Mouse (Mus musculus): ENCODE results near the gene Gm20489.
A peak's percentile ranks its signal among the peaks of the same experiment; 100 is the strongest.

Gene Gm20489

DNA sequence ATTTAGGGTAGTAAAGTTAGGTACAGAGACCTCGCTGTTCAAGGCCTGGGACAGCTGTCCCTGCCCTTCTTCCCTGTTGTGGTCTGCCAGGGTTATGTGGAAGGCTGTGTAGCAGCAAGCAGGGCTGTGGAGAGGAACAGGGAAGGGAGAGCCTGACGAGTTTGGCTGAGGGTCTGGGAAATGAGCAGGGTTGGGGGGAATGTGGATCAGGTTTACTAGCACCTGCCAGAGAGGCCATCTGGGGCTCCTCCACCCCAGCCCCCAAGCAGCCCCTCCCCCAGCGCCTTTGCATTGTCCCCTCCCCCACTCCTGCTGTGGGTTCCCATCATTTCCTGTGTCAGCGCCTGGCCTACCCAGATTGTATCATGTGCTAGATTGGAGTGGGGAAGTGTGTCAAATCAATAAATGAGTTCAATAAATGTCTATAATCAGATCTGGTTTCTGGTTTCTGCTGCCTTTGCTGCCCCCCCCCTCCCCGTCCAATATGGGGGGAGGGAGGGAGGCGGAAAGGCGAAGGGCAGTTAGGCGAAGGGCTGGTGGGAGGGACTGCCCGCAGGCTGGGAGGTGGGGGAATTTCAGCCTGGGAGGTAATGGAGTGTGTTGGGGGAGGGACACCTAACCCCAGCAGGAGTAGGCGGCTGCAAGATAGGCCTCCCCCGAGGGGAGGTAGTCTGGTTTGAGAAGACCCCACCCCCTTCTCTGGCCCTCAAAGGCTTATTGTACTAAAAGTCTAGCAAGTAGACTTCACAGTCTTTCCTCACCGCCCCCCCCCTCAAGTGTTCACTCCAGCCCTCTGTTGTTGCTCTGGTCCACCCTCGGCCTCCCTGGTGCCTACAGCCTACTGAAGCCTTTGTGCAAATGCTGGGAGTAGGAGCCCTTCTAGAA, 8.1 kb downstream of the Gm20489 start:
- DNase-seq (ENCODE audit: low spot score): no peak

DNA sequence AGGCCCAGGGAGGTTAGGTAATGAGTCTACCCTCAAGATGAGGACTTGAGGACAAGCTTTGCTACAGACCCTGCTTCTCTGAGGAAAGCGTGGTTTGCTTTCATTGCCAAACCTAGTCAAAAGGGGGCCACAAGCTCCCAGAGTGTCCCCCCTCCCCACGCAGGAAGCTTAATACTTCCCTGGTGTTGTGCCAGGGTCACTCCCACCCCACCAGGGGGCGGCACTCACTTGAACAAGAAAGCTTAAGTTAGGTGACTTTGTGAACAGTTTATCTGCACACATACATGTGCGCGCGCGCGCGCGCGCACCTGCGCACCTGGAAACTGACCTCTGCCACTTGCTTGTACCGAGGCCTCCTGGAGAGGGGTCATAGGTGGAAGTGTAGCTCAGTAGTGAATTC, 12.2 kb downstream of the Gm20489 start:
- no peak for DNase-seq (ENCODE audit: low spot score)

DNA sequence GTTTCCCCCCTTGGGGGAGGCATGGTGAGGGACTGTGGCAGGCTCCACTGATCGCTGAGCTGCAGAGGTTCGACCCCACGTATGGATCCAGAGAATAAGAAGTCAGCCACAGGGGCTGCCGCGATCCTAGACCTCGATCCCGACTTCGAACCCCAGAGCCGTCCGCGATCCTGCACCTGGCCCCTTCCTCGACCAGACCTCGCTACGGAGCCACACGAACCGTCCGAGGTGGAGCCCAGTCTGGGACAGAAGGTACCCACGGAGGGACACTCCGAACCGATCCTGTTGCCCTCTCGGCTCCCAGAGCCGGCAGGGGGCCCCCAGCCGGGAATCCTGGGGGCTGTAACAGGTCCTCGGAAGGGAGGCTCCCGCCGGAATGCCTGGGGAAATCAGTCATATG, 14.1 kb downstream of the Gm20489 start:
- no peak for DNase-seq (ENCODE audit: low spot score)

DNA sequence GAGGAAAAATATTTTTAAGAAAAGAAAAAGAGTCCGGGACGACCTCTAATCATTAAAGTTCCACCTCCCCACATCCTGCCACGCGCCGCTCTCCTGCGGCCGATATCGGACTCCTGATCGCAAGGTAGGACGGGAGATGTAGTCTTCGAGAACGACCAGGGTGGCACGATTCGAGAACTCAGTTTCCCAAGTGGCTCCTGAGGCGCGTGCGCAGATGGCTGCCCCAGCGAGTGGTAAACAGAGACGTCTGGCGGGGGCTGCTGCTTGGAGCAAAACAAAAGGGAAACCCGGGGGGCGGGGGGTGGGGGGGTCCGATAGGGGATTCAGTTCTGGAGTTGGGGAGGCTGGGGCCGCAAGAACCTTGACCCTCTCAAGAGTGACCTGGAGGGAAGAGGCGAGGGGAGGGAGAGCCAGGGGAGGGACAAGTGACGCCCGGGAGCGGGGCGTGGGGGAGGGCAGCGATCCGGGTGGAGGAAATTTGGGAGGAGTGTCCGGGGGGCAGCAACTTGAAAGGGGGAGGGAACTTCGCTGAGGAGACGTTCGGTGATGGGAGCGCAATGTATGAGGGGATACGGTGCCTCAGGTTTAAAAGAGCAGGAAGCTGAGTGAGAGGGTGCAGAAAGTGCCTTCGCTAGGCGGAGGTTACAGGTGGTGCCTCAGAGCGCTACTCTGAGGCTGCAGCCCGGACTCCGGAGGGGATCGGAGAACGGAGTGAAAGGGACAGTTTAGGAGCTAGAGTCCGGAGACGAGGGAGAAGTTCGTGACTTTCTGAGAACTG, 14.7 kb downstream of the Gm20489 start, which contains the start of gene Foxo4:
Foxo4 (plus strand) TSS at position 577 of the 778 bp plus-strand sequence.
- DNase-seq (ENCODE audit: low spot score): peak; percentile 64

DNA sequence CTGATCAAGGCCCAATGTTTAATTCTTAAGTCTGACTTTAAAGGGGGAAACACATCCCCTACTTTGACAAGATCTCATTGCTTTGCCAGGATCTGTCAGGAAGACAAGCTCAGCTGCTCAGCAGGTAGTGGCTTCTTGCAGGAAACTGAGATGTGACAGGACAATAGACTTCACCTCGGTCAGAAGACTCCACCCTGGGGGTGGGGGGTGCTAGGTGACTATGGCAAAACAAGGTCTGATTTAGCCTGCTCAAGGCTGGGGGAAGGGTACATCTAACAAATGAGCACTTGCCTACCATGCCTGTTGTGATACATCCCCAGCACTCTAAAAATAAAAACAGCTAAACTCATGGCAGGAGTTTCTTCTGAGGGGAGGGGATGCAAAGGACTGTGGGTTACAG, 23.8 kb downstream of the Gm20489 start:
- no peak for DNase-seq (ENCODE audit: low spot score)

DNA sequence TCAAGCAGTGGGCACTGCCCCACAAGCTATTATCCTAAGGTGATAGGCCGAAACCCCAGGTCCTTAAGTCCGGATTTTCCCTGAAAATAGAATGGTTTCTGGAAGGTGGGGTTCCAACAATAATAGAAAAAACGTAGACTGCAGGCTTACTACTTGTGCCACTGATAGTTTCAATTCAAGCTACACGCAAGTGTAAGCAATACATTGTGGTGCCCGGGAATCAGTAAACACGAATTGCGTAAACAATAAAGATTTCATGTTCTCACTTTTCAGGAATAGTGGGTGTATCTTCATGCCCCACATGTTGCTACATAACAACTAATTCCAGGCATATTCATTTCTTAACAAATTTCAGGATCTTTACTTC, 46.0 kb downstream of the Gm20489 start:
- DNase-seq (ENCODE audit: low spot score): no peak

DNA sequence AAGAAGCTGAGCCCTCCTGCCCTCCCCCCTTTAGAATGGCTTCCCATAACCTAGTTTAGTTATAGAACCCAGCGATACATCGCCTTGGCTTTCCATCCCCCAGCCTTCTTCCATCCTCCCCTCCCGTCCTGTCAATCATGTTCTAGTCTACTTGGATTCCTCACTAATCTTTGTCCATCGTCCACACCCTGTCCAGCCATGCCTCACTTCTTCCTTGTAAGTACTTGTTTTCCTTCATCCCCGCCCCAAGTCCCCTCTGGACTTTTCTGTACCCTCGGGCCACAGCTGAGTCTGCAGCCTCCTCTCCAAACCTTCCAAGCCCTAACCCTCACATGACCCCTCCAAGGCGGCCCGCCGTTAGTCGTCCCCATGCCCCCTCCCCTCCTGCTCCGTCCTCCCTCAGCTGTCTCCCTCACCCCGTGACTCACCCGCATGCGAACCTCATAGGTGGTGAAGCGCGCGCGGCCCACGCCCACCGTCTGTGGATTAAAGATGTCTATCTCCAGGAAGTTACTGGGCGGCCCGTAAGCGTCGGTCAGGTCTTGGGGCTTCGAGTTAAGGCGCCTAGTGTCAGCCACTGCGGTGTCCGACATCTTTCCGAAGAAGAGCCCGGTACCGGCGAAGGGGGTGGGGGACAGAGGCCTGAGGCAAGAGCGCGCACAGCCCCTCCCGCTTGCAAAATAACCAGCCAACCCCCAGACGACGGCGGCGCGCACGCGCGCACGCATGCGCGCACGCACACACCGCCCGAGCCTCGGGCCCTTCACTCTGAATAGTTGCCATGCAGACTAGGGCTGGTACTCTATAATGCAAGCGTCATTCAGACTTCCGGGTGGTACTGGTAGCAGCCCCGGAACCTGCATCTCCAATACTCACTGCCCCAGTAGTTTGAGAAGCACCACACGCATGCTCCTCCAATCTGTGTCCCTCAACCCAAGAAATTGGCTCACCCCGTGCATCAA, 46.7 kb downstream of the Gm20489 start, which contains the start of gene Snx12:
Snx12 (minus strand) TSS at position 730 of the 962 bp plus-strand sequence.
- DNase-seq (ENCODE audit: low spot score): peak; percentile 77

Data from ovary, postnatal 14 days (tissue).